Mouse (Mus musculus) lung, embryonic 14.5 days (tissue): ENCODE measurements around the gene Clpb. TPM values are rescaled to one million over a fixed set of nuclear protein-coding genes. Genes with fewer than 3 reads are reported as not detected.
A peak's percentile ranks its signal among the peaks of the same experiment; 100 is the strongest.

Experiments
- ATAC-seq: fragments of 200-750 bp; cut with Nextera tagmentation; 2 replicates; pipeline ENCODE4 v1.8.0; 2017; ENCODE audit warnings: mild to moderate bottlenecking, moderate TSS enrichment, moderate library complexity; ENCODE audit not compliant: insufficient read depth
- DNase-seq: peaks from one replicate; pipeline ENCODE4 v3.0.0-alpha.2; 2015
- H3K27ac ChIP-seq: fragments of 300-500 bp; sonication (generic); 2 replicates; pipeline ENCODE4 v1.5.1; 2014; ENCODE audit warnings: low read depth, mild to moderate bottlenecking, moderate library complexity
- H3K27me3 ChIP-seq: fragments of 300-500 bp; sonication (generic); 2 replicates; pipeline ENCODE4 v1.6.1; 2014; ENCODE audit warnings: low read length, control low read depth; ENCODE audit not compliant: insufficient read depth
- H3K36me3 ChIP-seq: fragments of 300-500 bp; sonication (generic); 2 replicates; pipeline ENCODE4 v1.6.1; 2014; ENCODE audit warnings: control low read depth; ENCODE audit not compliant: insufficient read depth
- H3K4me1 ChIP-seq: fragments of 300-500 bp; sonication (generic); 2 replicates; pipeline ENCODE4 v1.6.1; 2014; ENCODE audit warnings: antibody characterized with exemption, control low read depth; ENCODE audit not compliant: insufficient read depth
- H3K4me2 ChIP-seq: fragments of 300-500 bp; sonication (generic); 2 replicates; pipeline ENCODE4 v1.6.1; 2014; ENCODE audit warnings: mild to moderate bottlenecking
- H3K4me3 ChIP-seq: fragments of 300-500 bp; sonication (generic); 2 replicates; pipeline ENCODE4 v1.5.1; 2014; ENCODE audit warnings: low read depth, low read length
- H3K9ac ChIP-seq: fragments of 300-500 bp; sonication (generic); 2 replicates; pipeline ENCODE4 v1.6.1; 2014
- H3K9me3 ChIP-seq: fragments of 300-500 bp; sonication (generic); 2 replicates; pipeline ENCODE4 v1.6.1; 2016; ENCODE audit warnings: low read depth, low read length, control low read depth
- CTCF ChIP-seq: IDR thresholded peaks from 2 replicates; pipeline ENCODE4 v1.5.1; 2016; ENCODE audit warnings: antibody characterized with exemption, low read depth
- WGBS: fragments of 180-500 bp; shearing (Covaris S2); extraction: QIAGEN DNeasy Blood & Tissue Kit; methylation state at CpG from one replicate; pipeline ENCODE4 v1.1.7; 2014; 5-methylcytosine and 5-hydroxymethylcytosine counted together
- polyA plus RNA-seq: library from polyadenylated mRNA; unstranded; fragments of >200 nt; fragmentation: Nextera tagmentation; extraction: Ambion mirVana; gene quantifications from 2 replicates; pipeline ENCODE4 v1.2.1, GENCODE M21; 2014

The Clpb gene
- polyA plus RNA-seq, 1 experiment from 2014 or later: 55.6 TPM

GRCm38 (mm10) chr7:101650565-101650964, 12.9 kb upstream of the Clpb start:
- Histone ChIP-seq H3K4me3 (no peak overlapping the region), H3K9ac (no peak overlapping the region), H3K27ac (no peak overlapping the region), H3K36me3 (no peaks in the 10 kb centered on the region), H3K9me3 (no peaks in the 10 kb centered on the region), H3K27me3 (no peaks in the 10 kb centered on the region), H3K4me2 (no peak overlapping the region), H3K4me1 (no peaks in the 10 kb centered on the region)
- 33% methylated on average over 3 of the region's 3 CpGs for WGBS
- DNase-seq: peak; percentile 61
- no peak for ATAC-seq
- peak; percentile 64 for TF ChIP-seq CTCF

- no peaks in the 10 kb centered on the region for H3K4me1 ChIP-seq
- H3K27me3 ChIP-seq: no peaks in the 10 kb centered on the region
- H3K4me2 ChIP-seq: peak overlapping the region; percentile 44
- peak; percentile 69 for ATAC-seq
- WGBS: 39% methylated on average over 10 of the region's 10 CpGs
- peak; percentile 71 for TF ChIP-seq CTCF
- no peak overlapping the region for H3K4me3 ChIP-seq
- H3K9ac ChIP-seq: 0 out of 2 replicates have a peak overlapping the region, but pooled peaks have one; percentile 4
- DNase-seq: peak; percentile 84
- H3K36me3 ChIP-seq: no peaks in the 10 kb centered on the region
- H3K9me3 ChIP-seq: no peaks in the 10 kb centered on the region
- H3K27ac ChIP-seq: no peak overlapping the region
Measured at GRCm38 (mm10) chr7:101653681-101654209, 9.7 kb upstream of the Clpb start.

GRCm38 (mm10) chr7:101654936-101655335, 8.5 kb upstream of the Clpb start:
- 63% methylated on average over 4 of the region's 4 CpGs for WGBS
- ATAC-seq (no peak), DNase-seq (no peak)
- Histone ChIP-seq H3K27ac (no peak overlapping the region), H3K27me3 (no peaks in the 10 kb centered on the region), H3K4me3 (no peak overlapping the region), H3K9ac (no peak overlapping the region), H3K9me3 (no peaks in the 10 kb centered on the region), H3K4me1 (no peaks in the 10 kb centered on the region), H3K4me2 (no peak overlapping the region), H3K36me3 (no peaks in the 10 kb centered on the region)
- no peak for TF ChIP-seq CTCF

- no peaks in the 10 kb centered on the region for H3K9me3 ChIP-seq
- TF ChIP-seq CTCF: peak; percentile 36
- whole genome bisulfite sequencing: 76% methylated on average over 1 of the region's 1 CpGs
Measured at GRCm38 (mm10) chr7:101662006-101662405, 1.4 kb upstream of the Clpb start.

GRCm38 (mm10) chr7:101666581-101666980, 3.1 kb downstream of the Clpb start:
- DNase-seq (peak; percentile 77), ATAC-seq (no peak)
- Histone ChIP-seq H3K27ac (no peak overlapping the region), H3K9me3 (no peaks in the 10 kb centered on the region), H3K4me2 (no peak overlapping the region), H3K27me3 (no peaks in the 10 kb centered on the region), H3K4me3 (no peak overlapping the region), H3K9ac (no peak overlapping the region), H3K36me3 (no peaks in the 10 kb centered on the region), H3K4me1 (peaks cover 6% of the 10 kb centered on the region; the same call in 1 of the 2 replicates)
- 10% methylated on average over 3 of the region's 3 CpGs for WGBS
- TF ChIP-seq CTCF: peak; percentile 76

More at GRCm38 (mm10) chr7:101662006-101662405, 1.4 kb upstream of the Clpb start:
- Histone ChIP-seq H3K4me1 (peaks cover 6% of the 10 kb centered on the region; the same call in 1 of the 2 replicates), H3K27me3 (no peaks in the 10 kb centered on the region), H3K36me3 (no peaks in the 10 kb centered on the region), H3K4me3 (no peak overlapping the region), H3K9ac (no peak overlapping the region), H3K27ac (no peak overlapping the region), H3K4me2 (no peak overlapping the region)
- DNase-seq: peak; percentile 21
- ATAC-seq: no peak

GRCm38 (mm10) chr7:101671601-101672280, 8.3 kb downstream of the Clpb start:
- H3K4me2 ChIP-seq: no peak overlapping the region
- H3K4me1 ChIP-seq: peaks cover 4% of the 10 kb centered on the region
- no peak overlapping the region for H3K4me3 ChIP-seq
- 72% methylated on average over 5 of the region's 5 CpGs for WGBS
- H3K27me3 ChIP-seq: no peaks in the 10 kb centered on the region
- H3K27ac ChIP-seq: no peak overlapping the region
- DNase-seq (no peak), ATAC-seq (no peak)
- H3K9ac ChIP-seq: no peak overlapping the region
- no peaks in the 10 kb centered on the region for H3K9me3 ChIP-seq
- TF ChIP-seq CTCF: no peak
- H3K36me3 ChIP-seq: no peaks in the 10 kb centered on the region

- ATAC-seq: no peak
- no peak overlapping the region for H3K4me3 ChIP-seq
Measured at GRCm38 (mm10) chr7:101673497-101673896, 10.1 kb downstream of the Clpb start.

More at GRCm38 (mm10) chr7:101673497-101673896, 10.1 kb downstream of the Clpb start:
- H3K4me2 ChIP-seq: no peak overlapping the region
- no peaks in the 10 kb centered on the region for H3K36me3 ChIP-seq
- 37% methylated on average over 2 of the region's 2 CpGs for WGBS
- H3K4me1 ChIP-seq: peaks cover 9% of the 10 kb centered on the region
- DNase-seq: no peak
- no peak overlapping the region for H3K9ac ChIP-seq
- no peak overlapping the region for H3K27ac ChIP-seq
- H3K27me3 ChIP-seq: no peaks in the 10 kb centered on the region
- no peaks in the 10 kb centered on the region for H3K9me3 ChIP-seq
- TF ChIP-seq CTCF: no peak
